Mouse (Mus musculus) CH12.LX (cell line): ENCODE data around the gene Vps29. TPM values are rescaled to one million over a fixed set of nuclear protein-coding genes. Genes with fewer than 3 reads are reported as not detected.
A peak's percentile ranks its signal among the peaks of the same experiment; 100 is the strongest.

Experiments used
- DNase-seq: peaks from one replicate; pipeline ENCODE4 v3.0.0-alpha.2; 2013; ENCODE audit errors: extremely low read depth
- H3K27ac ChIP-seq: 2 replicates; pipeline ENCODE4 v1.5.1; 2012; ENCODE audit warnings: low read depth, mild to moderate bottlenecking, control low read depth, moderate library complexity; ENCODE audit not compliant: insufficient read depth
- H3K27me3 ChIP-seq: replicated peaks from 2 replicates; pipeline ENCODE3; 2012; ENCODE audit warnings: inconsistent platforms
- H3K36me3 ChIP-seq, 2 experiments: replicated peaks in 1 of 2; 2 replicates each; pipeline versions ENCODE3 to v1.6.1; 2012; ENCODE audit warnings: inconsistent platforms in 1 of 2, low read length in 1 of 2, mild to moderate bottlenecking in 1 of 2, mixed read lengths in 1 of 2, moderate library complexity in 1 of 2; ENCODE audit not compliant: control insufficient read depth in 1 of 2, insufficient read depth in 1 of 2
- H3K4me1 ChIP-seq, 2 experiments: 2 replicates each; pipeline ENCODE4 v1.6.1; 2012; ENCODE audit warnings: inconsistent platforms in 1 of 2, moderate library complexity in 1 of 2; ENCODE audit not compliant: insufficient read depth in 2 of 2, control insufficient read depth in 1 of 2
- H3K4me2 ChIP-seq: 2 replicates; pipeline ENCODE4 v1.6.1; 2012; ENCODE audit warnings: low read depth, mild to moderate bottlenecking, control low read depth; ENCODE audit not compliant: poor library complexity, insufficient read depth, severe bottlenecking
- H3K4me3 ChIP-seq, 3 experiments: fragments of 150-350 bp in 1 of 3; sonication (generic) in 1 of 3; replicated peaks in 1 of 3; 2 replicates each; pipeline versions ENCODE3 to v1.5.1; 2011 to 2012; ENCODE audit warnings: low read depth in 2 of 3, low read length in 2 of 3, mild to moderate bottlenecking in 2 of 3, moderate library complexity in 2 of 3, control low read depth in 1 of 3, improper control_type of control experiment in 1 of 3, inconsistent platforms in 1 of 3, mixed read lengths in 1 of 3; ENCODE audit not compliant: poor library complexity in 1 of 3
- H3K79me2 ChIP-seq: replicated peaks from 2 replicates; pipeline ENCODE4 v1.6.1; 2012; ENCODE audit warnings: mild to moderate bottlenecking, moderate library complexity; ENCODE audit not compliant: control insufficient read depth, poor library complexity, insufficient read depth, severe bottlenecking; ENCODE audit errors: extremely low read depth
- H3K9ac ChIP-seq: 2 replicates; pipeline ENCODE4 v1.6.1; 2012; ENCODE audit warnings: low read depth, mild to moderate bottlenecking, control low read depth, moderate library complexity; ENCODE audit not compliant: insufficient read depth
- H3K9me3 ChIP-seq: replicated peaks from 2 replicates; pipeline ENCODE3; 2012; ENCODE audit warnings: low read length, inconsistent platforms, mixed read lengths
- BHLHE40 ChIP-seq: IDR thresholded peaks from 2 replicates; pipeline ENCODE4 v1.6.1; 2011; ENCODE audit warnings: mild to moderate bottlenecking, low read depth, low read length, improper control_type of control experiment
- CHD1 ChIP-seq: IDR thresholded peaks from 2 replicates; pipeline ENCODE4 v1.6.1; 2012; ENCODE audit warnings: low read depth, low read length, improper control_type of control experiment, inconsistent platforms
- CHD2 ChIP-seq: IDR thresholded peaks from 2 replicates; pipeline ENCODE4 v1.6.1; 2011; ENCODE audit warnings: low read length, improper control_type of control experiment
- ELF1 ChIP-seq: IDR thresholded peaks from 2 replicates; pipeline ENCODE4 v1.6.1; 2014; ENCODE audit warnings: low read depth, mild to moderate bottlenecking, inconsistent platforms, low read length, improper control_type of control experiment
- ETS1 ChIP-seq: conservative IDR thresholded peaks from 2 replicates; pipeline ENCODE4 v1.6.1; 2012; ENCODE audit warnings: low read depth, mild to moderate bottlenecking, inconsistent platforms, low read length, improper control_type of control experiment, moderate library complexity
- IRF4 ChIP-seq: IDR thresholded peaks from 2 replicates; pipeline ENCODE4 v1.6.1; 2014; ENCODE audit warnings: low read depth, mild to moderate bottlenecking, inconsistent platforms, low read length, improper control_type of control experiment
- JUN ChIP-seq: IDR thresholded peaks from 2 replicates; pipeline ENCODE4 v1.6.1; 2011; ENCODE audit warnings: low read depth, mild to moderate bottlenecking, low read length, improper control_type of control experiment, moderate library complexity; ENCODE audit not compliant: insufficient read depth
- KAT2A ChIP-seq: IDR thresholded peaks from 2 replicates; pipeline ENCODE4 v1.6.1; 2012; ENCODE audit warnings: low read length, improper control_type of control experiment, inconsistent platforms; ENCODE audit not compliant: insufficient replicate concordance
- MAFK ChIP-seq: IDR thresholded peaks from 2 replicates; pipeline ENCODE4 v1.6.1; 2011; ENCODE audit warnings: low read length, improper control_type of control experiment; ENCODE audit not compliant: insufficient replicate concordance
- MAX ChIP-seq: IDR thresholded peaks from 2 replicates; pipeline ENCODE4 v1.6.1; 2011; ENCODE audit warnings: low read length, improper control_type of control experiment
- MEF2A ChIP-seq: IDR thresholded peaks from 2 replicates; pipeline ENCODE4 v1.6.1; 2014; ENCODE audit warnings: low read depth, mild to moderate bottlenecking, inconsistent platforms, low read length, improper control_type of control experiment, borderline replicate concordance
- POLR2AphosphoS2 ChIP-seq: IDR thresholded peaks from 2 replicates; pipeline ENCODE4 v1.6.1; 2011; ENCODE audit warnings: low read depth, low read length, improper control_type of control experiment
- RCOR1 ChIP-seq: conservative IDR thresholded peaks from 2 replicates; pipeline ENCODE4 v1.6.1; 2012; ENCODE audit warnings: low read depth, mild to moderate bottlenecking, inconsistent platforms, low read length, improper control_type of control experiment
- SIN3A ChIP-seq: IDR thresholded peaks from 2 replicates; pipeline ENCODE4 v1.6.1; 2012; ENCODE audit warnings: low read length, improper control_type of control experiment, inconsistent platforms
- TBP ChIP-seq: conservative IDR thresholded peaks from 2 replicates; pipeline ENCODE4 v1.6.1; 2011; ENCODE audit warnings: low read depth, low read length, improper control_type of control experiment
- TCF12 ChIP-seq: IDR thresholded peaks from 2 replicates; pipeline ENCODE4 v1.6.1; 2014; ENCODE audit warnings: low read depth, mild to moderate bottlenecking, inconsistent platforms, low read length, improper control_type of control experiment
- dilution Hi-C: fragments of 300-500 bp; cut with MboI; formaldehyde crosslinking; loops from 2 replicates; pipeline ENCODE4 v1.14.3; 2020; ENCODE audit warnings: low sequenced_read_pairs; ENCODE audit not compliant: extremely low pct_unique_long_range_greater_than_20kb, extremely low pct_ligation_motif_present
- in situ Hi-C: fragments of 300-500 bp; cut with MboI; formaldehyde crosslinking; loops from 3 replicates; pipeline ENCODE4 v1.14.3; 2019; ENCODE audit warnings: low sequenced_read_pairs, low pct_ligation_motif_present, low pct_unique_long_range_greater_than_20kb, mixed read lengths
- polyA plus RNA-seq: library from polyadenylated mRNA; unstranded; fragments of >175 nt; gene quantifications from 2 replicates; pipeline ENCODE4 v1.2.1, GENCODE M21; 2012; ENCODE audit warnings: low read depth; ENCODE audit not compliant: insufficient read length
- total RNA-seq, 2 experiments: library from RNA; depleted of rRNA; stranded (reverse); fragments of 300-350 nt in 1 of 2; fragments of >200 nt in 1 of 2; gene quantifications; 2 replicates each; pipeline ENCODE4 v1.2.3; 2012 to 2014

The Vps29 gene
- total and polyA plus RNA-seq, 3 experiments = 82.2 to 145 (median 94.4) TPM

DNA sequence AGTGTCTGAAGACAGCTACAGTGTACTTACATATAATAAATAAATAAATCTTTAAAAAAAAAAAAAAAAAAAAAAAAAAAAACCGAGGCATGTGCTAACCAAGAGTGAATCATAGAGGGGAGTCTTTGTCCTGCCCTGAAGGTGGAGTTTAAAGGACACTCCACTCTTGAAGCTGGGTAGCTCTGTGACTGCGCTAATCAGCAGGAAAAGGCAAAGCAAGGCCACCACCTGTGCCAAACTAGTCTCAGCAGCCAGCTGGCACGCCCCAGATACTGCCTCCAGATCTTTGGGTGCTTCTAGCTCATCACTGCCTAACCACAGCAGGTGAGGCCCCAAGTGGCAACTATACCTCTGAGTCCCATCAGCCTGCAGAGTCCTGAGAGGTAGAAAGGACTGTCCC lies 19.5 kb upstream of the Vps29 start:
- no peaks in the 10 kb centered on the region for H3K79me2 ChIP-seq
- no peak overlapping the region for H3K27ac ChIP-seq
- H3K27me3 ChIP-seq = no peaks in the 10 kb centered on the region
- H3K9me3 ChIP-seq = no peaks in the 10 kb centered on the region
- no peak overlapping the region for H3K4me3 ChIP-seq
- in situ Hi-C loops (no loop called here), dilution Hi-C loops (no loop called here)
- H3K36me3 ChIP-seq = peaks cover 4 to 57% of the 10 kb centered on the region in 2 experiments
- no peak overlapping the region for H3K4me2 ChIP-seq
- no peak for TF ChIP-seq ETS1
- no peak for TF ChIP-seq TBP
- no peak for TF ChIP-seq KAT2A
- TF ChIP-seq CHD1 = no peak
- TF ChIP-seq CHD2 = no peak
- TF ChIP-seq TCF12 = no peak
- TF ChIP-seq JUN = no peak
- no peak for TF ChIP-seq POLR2AphosphoS2
- no peak for TF ChIP-seq MAX
- no peak for TF ChIP-seq ELF1
- no peak for TF ChIP-seq IRF4
- no peak for TF ChIP-seq MEF2A
- TF ChIP-seq BHLHE40 = no peak
- TF ChIP-seq RCOR1 = no peak
- TF ChIP-seq SIN3A = no peak
- no peak for DNase-seq
- no peak overlapping the region for H3K9ac ChIP-seq
- peaks cover 0 to 6% of the 10 kb centered on the region in 2 experiments; a peak in 1 of 4 replicates for H3K4me1 ChIP-seq

DNA sequence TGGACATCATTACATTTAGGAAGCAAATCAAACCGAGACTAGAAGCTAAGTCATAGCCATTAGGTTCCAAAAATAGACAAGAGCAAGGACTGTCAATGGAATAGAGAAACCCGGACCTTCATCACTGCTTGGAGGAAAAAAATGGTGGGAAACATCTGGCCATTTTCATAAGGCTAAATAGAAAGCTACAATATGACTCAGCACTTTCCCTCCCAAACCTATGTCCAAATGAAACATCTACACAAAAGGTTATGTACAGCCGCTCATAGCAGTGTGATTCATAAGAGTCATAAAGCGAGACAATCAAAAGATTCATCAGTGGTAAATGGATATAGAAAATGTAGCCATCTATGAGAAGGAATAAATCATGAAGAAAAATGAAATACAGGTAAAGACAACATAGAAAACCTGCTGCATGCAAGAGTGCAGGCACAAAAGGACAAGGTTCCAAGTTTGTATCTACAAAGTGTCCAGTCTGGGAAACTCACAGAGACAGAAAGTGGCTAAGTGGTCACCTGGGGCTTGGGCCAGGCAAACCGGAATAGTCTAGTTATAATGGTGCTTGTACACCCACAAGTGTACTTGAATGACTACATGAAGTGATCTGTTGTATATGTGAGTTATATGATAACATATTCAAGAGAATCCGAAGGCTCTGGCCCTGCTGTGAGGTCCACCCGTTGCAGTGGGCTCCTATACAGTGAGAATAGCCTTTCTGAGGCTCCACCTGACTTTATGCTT lies 17.4 kb upstream of the Vps29 start:
- Histone ChIP-seq H3K27ac (no peak overlapping the region), H3K27me3 (no peaks in the 10 kb centered on the region), H3K4me1 (peaks cover 0 to 6% of the 10 kb centered on the region in 2 experiments; a peak in 1 of 4 replicates), H3K9ac (no peak overlapping the region), H3K9me3 (peaks cover 3% of the 10 kb centered on the region), H3K36me3 (peaks cover 4 to 60% of the 10 kb centered on the region in 2 experiments), H3K79me2 (no peaks in the 10 kb centered on the region), H3K4me3 (no peak overlapping the region), H3K4me2 (no peak overlapping the region)
- in situ Hi-C loops (no loop called here), dilution Hi-C loops (no loop called here)
- DNase-seq = no peak
- TF ChIP-seq MAFK (peak; percentile 71; the same call in 1 of the 2 replicates), MAX (no peak)
